ENCODE assay signal across 8 mouse cellular contexts in the genomic region with DNA sequence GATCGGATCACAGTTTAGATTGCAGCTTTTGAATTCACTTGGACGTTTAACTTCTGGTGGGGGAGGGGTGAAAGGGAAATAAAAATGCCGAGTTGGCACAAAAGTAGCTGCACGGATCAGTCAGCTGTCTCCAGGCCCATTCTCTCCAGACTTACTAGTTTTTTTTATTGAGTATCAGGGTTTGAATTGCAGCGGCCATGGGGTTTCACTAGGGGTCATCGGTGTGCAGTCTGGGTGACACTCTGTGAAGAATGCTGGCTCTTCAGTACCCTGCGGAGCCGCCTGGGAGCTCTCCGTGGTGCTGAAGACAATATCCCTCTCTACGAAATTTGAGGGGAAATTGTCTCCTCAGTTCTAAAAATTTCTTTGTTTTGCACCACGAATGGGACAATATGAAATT. TPM values are rescaled to one million over a fixed set of nuclear protein-coding genes. Genes with fewer than 3 reads are reported as not detected.
DNase-seq lines count a peak whose midpoint lies in the region; ATAC-seq and TF ChIP-seq lines count a peak whose summit lies in the region.

No protein-coding gene starts in this region.

- H3K4me1 ChIP-seq in forebrain, embryonic 13.5 days: peaks cover 7% of the 10 kb centered on the region
- no peaks in the 10 kb centered on the region for H3K4me1 ChIP-seq in intestine, embryonic 15.5 days (replicated peaks)
- H3K4me1 ChIP-seq in lung, embryonic 14.5 days (ENCODE audit: insufficient read depth): no peaks in the 10 kb centered on the region

- H3K9me3 ChIP-seq in forebrain, embryonic 13.5 days (replicated peaks): no peaks in the 10 kb centered on the region
- H3K9me3 ChIP-seq in intestine, embryonic 15.5 days: no peaks in the 10 kb centered on the region
- no peaks in the 10 kb centered on the region for H3K9me3 ChIP-seq in lung, embryonic 14.5 days (ENCODE audit: low read depth, low read length)

- TF ChIP-seq CTCF in layer of hippocampus, adult 2 months (conservative IDR thresholded peaks at IDR 0.05): peak; percentile 76
- TF ChIP-seq CTCF in lung, embryonic 14.5 days (IDR thresholded peaks at IDR 0.05; ENCODE audit: low read depth): peak; percentile 67

- WGBS in forebrain, embryonic 13.5 days: 8% methylated on average over 11 of the region's 11 CpGs
- WGBS in intestine, embryonic 15.5 days: 10% methylated on average over 11 of the region's 11 CpGs
- 8% methylated on average over 11 of the region's 11 CpGs for WGBS in lung, embryonic 14.5 days

- ATAC-seq in forebrain, embryonic 13.5 days: peak; percentile 81
- peak; percentile 83 for ATAC-seq in intestine, embryonic 15.5 days
- ATAC-seq in lung, embryonic 14.5 days (ENCODE audit: insufficient read depth): peak; percentile 91

- no peak overlapping the region for H3K4me3 ChIP-seq in layer of hippocampus, adult 2 months
- no peak overlapping the region for H3K4me3 ChIP-seq in forebrain, embryonic 13.5 days
- H3K4me3 ChIP-seq in intestine, embryonic 15.5 days (replicated peaks): no peak overlapping the region
- H3K4me3 ChIP-seq in lung, embryonic 14.5 days (ENCODE audit: low read depth, low read length): no peak overlapping the region

- no peak overlapping the region for H3K27ac ChIP-seq in layer of hippocampus, adult 2 months
- H3K27ac ChIP-seq in forebrain, embryonic 13.5 days: no peak overlapping the region
- H3K27ac ChIP-seq in intestine, embryonic 15.5 days: no peak overlapping the region
- no peak overlapping the region for H3K27ac ChIP-seq in lung, embryonic 14.5 days (ENCODE audit: low read depth)

- H3K36me3 ChIP-seq in forebrain, embryonic 13.5 days (ENCODE audit: poor library complexity, severe bottlenecking): no peaks in the 10 kb centered on the region
- H3K36me3 ChIP-seq in intestine, embryonic 15.5 days: no peaks in the 10 kb centered on the region
- no peaks in the 10 kb centered on the region for H3K36me3 ChIP-seq in lung, embryonic 14.5 days (ENCODE audit: insufficient read depth)

- H3K9ac ChIP-seq in forebrain, embryonic 13.5 days: no peak overlapping the region
- H3K9ac ChIP-seq in intestine, embryonic 15.5 days: no peak overlapping the region
- H3K9ac ChIP-seq in lung, embryonic 14.5 days: no peak overlapping the region

- H3K27me3 ChIP-seq in forebrain, embryonic 13.5 days: no peaks in the 10 kb centered on the region
- H3K27me3 ChIP-seq in intestine, embryonic 15.5 days (replicated peaks): no peaks in the 10 kb centered on the region
- H3K27me3 ChIP-seq in lung, embryonic 14.5 days (ENCODE audit: insufficient read depth, low read length): no peaks in the 10 kb centered on the region

- DNase-seq in layer of hippocampus, adult 2 months (ENCODE audit: low spot score in 2 of 2): peak in 1 of 2 experiments; percentile 49
- DNase-seq in layer of hippocampus, adult 9-10 months (ENCODE audit: low spot score): no peak
- DNase-seq in adrenal gland, postnatal 14 days: peak; percentile 75
- peak; percentile 94 for DNase-seq in lung, embryonic 14.5 days
- peak; percentile 94 for DNase-seq in retina, embryonic 14.5 days (ENCODE audit: low spot score)
- no peak for DNase-seq in right cerebral cortex, adult 2 months (ENCODE audit: low spot score in 2 of 2)

- H3K4me2 ChIP-seq in forebrain, embryonic 13.5 days: no peak overlapping the region
- no peak overlapping the region for H3K4me2 ChIP-seq in intestine, embryonic 15.5 days (replicated peaks)
- no peak overlapping the region for H3K4me2 ChIP-seq in lung, embryonic 14.5 days

RNA-seq across cellular contexts. Expression of a gene that starts 13.5 kb away (rescaled TPM):
- 100 to 1,000 TPM; 183 to 208 TPM for total RNA-seq in layer of hippocampus, adult 2 months (2021)
- 0.33 and 1.0 TPM in 2 replicates for total RNA-seq in adrenal gland, postnatal 14 days (2021)
- polyA plus RNA-seq in forebrain, embryonic 13.5 days (2015; fragmentation: Nextera tagmentation; extraction: Ambion mirVana): 79.7 and 82.5 TPM in 2 replicates
- 3.0 and 4.2 TPM in 2 replicates for polyA plus RNA-seq in intestine, embryonic 15.5 days (2015; fragmentation: Nextera tagmentation; extraction: Ambion mirVana)
- 3.0 and 3.9 TPM in 2 replicates for polyA plus RNA-seq in lung, embryonic 14.5 days (2014; fragmentation: Nextera tagmentation; extraction: Ambion mirVana)

Comparison
In these comparisons a context has a peak if more than half of its experiments do, and no peak if none do; other contexts are left out.
1. DNase-seq: peak in adrenal gland, postnatal 14 days (single experiment), lung, embryonic 14.5 days (single experiment) and retina, embryonic 14.5 days (single experiment); none in layer of hippocampus, adult 9-10 months (single experiment) and right cerebral cortex, adult 2 months (0 of 2).
2. RNA of a gene that starts 13.5 kb away (polyA plus RNA-seq): 79.7 to 82.5 TPM in forebrain, embryonic 13.5 days; 3.0 to 3.9 TPM in lung, embryonic 14.5 days and 3.0 to 4.2 TPM in intestine, embryonic 15.5 days; every median in the first group is over 10 times any median in the second.
3. Peak in every context shown above with its lines, with median percentiles within 50 percentile points of each other: ATAC-seq.